Mouse (Mus musculus): Measurements from ENCODE around the gene Trpv5.

GRCm38 (mm10) chr6:41642765-41643164 lies 37.8 kb downstream of the Trpv5 start:
- TF ChIP-seq MYOD1 (IDR thresholded peaks at IDR 0.05; ENCODE audit: control insufficient read depth in 1 of 3, insufficient read length in 2 of 3, low read depth in 2 of 3): no peak
- TF ChIP-seq POLR2A (IDR thresholded peaks at IDR 0.05; ENCODE audit: insufficient read length, low read depth): no peak
- TF ChIP-seq CEBPB (IDR thresholded peaks at IDR 0.05; ENCODE audit: insufficient read depth, poor library complexity, severe bottlenecking): no peak
- TF ChIP-seq TCF3 (IDR thresholded peaks at IDR 0.05; ENCODE audit: insufficient read length, low read depth): no peak
- no peak for TF ChIP-seq MYOG (IDR thresholded peaks at IDR 0.05; ENCODE audit: control insufficient read depth in 1 of 3, insufficient read depth in 1 of 3, insufficient read length in 2 of 3, low read depth in 2 of 3)
- no peak for TF ChIP-seq USF1 (IDR thresholded peaks at IDR 0.05; ENCODE audit: low read depth)
- TF ChIP-seq POLR2AphosphoS2 (IDR thresholded peaks at IDR 0.05; ENCODE audit: insufficient read length, low read depth): no peak
- TF ChIP-seq MAX (IDR thresholded peaks at IDR 0.05; ENCODE audit: low read depth): no peak
- TF ChIP-seq REST (IDR thresholded peaks at IDR 0.05; ENCODE audit: insufficient read depth, insufficient read length): no peak
- no peak for TF ChIP-seq SRF (IDR thresholded peaks at IDR 0.05; ENCODE audit: control insufficient read depth, insufficient read length, low read depth)

Data from myocyte (in vitro differentiated cells).